Mouse (Mus musculus): ENCODE results near the gene Mrgpre.

The Mrgpre gene

DNA sequence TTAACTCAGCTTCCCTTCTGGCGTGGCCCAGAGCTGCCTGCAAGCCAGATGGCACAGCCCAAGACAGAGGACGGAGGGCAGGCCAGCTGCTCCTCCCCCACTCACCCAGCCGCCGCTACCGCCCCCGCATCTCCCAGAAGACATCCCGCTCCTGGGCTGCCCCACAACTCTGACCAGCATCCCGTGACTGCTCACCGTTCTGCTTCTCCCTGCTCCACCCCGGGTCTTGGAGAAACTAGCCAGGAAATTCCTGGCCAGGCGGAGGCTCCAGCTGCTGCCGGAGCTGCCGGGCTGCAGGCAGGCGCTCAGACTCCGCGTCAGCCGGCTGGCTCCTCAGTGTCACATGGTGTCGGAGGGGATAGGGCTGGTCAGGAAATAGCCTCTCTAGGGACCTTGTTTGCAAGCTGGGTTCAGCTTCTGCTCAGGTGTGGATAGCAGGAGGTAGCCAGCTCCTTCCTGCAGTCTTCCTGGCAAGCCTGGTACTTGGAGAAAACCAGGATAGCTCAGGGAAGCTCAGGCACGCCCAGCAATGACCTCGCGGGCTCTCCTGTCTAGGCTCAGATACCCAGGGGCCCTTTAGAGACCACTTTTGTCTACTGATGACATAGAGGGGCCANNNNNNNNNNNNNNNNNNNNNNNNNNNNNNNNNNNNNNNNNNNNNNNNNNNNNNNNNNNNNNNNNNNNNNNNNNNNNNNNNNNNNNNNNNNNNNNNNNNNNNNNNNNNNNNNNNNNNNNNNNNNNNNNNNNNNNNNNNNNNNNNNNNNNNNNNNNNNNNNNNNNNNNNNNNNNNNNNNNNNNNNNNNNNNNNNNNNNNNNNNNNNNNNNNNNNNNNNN is at the start of gene Mrgpre:
Gene Mrgpre (minus strand): TSS at position 505 of the 834 bp plus-strand sequence.
- DNase-seq (ENCODE audit: low spot score in 2 of 2) = peak; percentile 42 to 73

DNA sequence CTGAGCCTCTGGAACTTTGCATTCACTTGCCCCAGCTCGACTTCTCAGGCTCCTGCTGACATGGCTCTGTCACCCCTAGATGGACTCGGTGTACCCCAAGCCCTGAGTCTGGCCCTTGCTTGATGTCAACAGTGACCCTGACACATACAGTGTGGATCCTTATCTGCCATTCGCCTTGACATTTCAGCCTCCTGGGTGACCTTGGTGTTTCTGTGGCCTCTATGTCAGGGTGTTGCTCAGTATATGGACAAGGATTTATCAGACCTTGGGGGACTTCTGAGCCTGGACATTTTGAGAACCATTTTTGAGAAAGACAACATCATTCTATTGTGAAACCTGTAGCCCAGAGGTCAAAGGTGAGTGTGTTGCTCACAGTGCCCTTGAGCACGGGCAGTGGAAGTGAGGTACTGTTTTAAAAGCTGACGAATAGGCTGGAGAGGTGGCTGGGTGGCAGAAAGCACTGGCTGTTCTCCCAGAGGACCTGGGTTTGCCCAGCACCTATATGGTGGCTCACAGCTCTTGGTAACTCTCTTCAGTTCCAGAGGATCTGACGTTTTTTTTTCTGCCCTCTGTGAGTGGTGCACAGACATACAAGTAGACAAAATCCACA is 49.4 kb upstream of the Mrgpre start:
- DNase-seq (ENCODE audit: low spot score in 2 of 2) = no peak

DNA sequence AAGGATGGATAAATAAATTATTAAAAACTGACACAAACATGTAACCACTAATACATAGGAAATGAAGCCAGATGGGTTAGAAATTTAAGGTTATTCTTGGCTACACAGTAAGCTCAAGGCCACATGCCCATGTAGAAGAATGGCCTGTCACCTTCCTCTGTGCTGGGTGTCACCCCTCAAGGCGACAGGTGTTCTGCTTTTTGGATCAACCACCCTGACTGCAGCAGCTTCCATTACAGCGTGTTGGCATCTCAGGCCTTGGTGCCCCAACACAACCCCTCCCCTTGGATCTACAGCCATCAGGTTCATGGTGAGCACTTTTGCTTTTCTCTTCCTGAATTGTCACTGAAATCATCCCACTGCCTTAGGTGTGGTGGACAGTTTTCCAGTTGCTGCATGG is 48.3 kb upstream of the Mrgpre start:
- no peak for DNase-seq (ENCODE audit: low spot score in 2 of 2)

DNA sequence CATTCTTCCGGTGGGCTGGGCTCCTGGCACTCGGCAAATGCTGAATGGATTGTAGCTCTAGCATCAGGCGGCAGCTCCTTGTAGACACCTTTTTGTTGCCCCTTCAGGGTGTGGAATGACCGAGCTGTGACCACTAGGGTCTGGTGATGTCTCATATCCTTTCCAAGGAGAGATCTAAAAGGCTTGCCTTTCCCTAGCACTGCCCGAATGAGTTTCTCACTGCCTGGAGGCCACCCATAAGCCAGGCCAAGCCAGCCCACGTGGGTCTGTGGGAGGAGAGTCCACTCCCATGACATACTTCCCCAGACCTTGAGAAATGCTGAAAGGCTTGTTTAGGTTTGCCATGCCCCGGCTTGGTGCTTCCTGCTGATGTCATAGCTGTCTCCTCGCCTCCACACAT is 47.9 kb upstream of the Mrgpre start:
- DNase-seq (ENCODE audit: low spot score in 2 of 2) = peak in 1 of 2 experiments; percentile 16

DNA sequence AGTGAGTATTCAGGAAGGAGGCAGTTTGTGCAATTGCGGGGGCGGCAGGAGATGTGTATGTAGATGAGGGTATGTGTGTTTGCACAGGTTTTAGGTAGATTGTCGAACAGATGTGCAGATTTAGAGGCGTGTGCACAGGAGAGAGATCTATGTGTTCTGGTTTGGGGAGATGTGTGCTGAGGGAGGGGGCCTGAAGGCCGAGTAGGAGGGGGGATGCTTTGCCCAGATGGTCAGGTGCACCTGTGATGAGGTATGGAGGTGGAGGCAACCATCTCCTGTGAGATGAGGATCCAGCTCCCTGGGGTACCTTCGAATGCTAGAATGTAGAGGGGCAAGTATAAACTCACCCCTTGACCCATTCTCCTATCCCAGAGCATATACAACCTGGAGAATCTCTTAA is 46.1 kb upstream of the Mrgpre start:
- no peak for DNase-seq (ENCODE audit: low spot score in 2 of 2)

DNA sequence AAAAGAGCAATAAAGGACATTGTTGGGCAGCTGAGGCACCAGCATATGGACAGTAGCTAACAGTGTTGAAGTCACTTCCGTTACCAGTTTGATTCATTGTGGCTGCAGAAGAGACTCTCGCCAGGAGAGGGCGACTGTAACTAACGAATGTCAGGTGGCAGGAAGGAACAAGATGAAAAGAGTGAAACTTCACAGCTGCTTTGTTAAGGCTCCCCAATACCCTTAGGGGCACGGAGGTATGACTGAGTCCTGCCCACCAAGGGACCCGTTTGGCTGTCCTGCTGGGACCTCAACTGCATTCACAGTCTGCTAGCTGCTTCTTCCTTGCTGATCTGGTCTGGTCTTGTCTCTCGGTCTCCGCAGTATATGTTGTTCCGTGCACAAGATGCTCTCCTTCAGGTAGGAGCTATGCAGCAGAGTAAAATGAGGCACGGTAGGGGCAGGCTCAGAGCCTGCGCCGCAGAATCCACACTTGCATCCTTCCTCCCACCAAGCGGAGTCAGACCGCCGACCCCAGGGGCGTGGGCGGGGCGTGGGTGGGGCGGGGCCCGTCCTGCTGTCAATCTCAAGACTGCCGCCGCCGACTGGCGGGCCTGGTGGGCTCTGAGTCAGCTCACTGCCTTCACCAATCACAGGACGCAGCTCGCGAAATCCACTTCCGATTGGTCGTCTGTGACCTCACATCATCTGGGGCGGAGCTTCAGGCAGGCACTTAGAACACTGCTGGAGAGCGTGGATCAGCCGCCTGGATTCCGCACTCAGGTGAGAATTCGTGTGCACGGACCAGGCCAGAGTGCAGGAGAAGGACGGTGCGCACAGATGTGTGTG is 45.4 kb upstream of the Mrgpre start:
- peak; percentile 94 to 97 for DNase-seq (ENCODE audit: low spot score in 2 of 2)

DNA sequence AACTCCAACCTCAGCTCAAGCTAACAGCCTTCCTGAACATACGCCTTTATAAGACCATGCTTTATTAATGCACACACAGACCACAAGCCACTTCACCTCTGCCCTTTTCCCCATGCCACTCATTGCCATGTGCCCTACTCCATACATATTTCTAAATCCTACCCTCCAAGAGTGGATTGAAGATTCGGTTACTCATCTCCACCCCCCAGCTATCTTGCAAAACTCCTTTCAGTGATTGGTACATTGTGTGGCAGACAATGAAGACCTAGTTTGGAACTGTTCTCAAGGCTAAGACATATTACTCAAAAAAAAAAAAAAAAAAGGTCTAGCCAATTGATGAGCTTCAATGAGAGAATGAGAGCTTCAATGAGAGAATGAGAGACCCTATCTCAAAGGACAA is 42.7 kb upstream of the Mrgpre start:
- DNase-seq (ENCODE audit: low spot score in 2 of 2) = no peak

DNA sequence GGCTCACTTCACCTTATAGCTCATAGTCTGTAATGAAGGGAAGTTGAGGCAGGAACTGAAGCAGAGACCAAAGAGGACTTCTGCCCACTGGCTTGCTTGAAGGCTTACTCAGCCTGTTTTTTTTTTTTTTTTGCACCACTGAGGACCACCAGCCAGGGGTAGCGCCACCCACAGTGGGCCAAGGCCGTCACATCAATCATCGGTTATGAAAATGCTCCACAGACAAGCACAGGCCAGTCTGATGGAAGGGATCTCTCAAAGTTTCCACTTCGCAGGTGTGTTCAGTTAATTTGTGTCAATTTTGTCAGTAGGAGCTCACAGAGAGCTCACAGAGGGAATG is 38.9 kb upstream of the Mrgpre start:
- no peak for DNase-seq (ENCODE audit: low spot score in 2 of 2)

DNA sequence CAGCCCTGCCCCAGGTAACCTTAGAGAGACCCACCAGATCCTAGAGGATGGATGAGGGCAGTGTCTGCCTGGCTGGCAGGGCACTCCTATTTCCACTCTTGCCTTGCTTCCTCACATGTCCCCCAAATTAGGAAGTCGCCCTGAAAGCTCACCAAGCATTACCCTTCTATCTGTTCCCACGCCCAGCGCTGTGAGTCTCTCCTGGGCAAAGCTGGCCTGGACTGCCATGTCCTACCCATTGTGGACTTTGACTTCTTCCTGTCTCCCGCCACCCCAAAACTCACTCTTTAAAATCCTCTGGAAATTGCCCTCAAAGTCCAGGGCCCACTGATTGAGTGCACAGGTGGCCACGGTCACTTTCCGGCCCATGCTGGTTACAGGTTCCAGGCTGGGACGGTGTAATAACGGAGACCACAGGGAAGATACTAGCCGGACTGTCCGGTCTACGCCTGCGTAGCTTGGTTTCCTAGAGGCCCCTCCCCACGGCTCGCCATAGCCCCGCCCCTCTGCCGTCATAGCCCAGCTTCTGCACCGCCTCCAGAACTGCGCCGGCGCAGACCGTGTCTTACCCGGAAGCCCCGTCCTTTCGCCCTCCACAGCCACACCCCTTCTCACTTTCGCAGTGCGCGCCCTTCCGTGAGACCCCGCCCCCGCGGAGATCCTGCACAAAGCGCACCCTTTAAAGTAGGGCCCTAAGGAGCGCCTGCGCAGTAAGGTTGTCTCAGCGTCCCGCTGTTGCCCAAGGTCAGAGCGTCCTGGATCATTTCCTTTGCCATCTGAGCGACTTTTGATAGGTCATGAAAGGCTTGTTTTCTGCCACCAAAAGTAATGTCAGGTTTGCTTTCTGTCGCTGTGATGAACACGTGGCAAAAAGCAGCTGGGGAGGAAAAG is 38.3 kb upstream of the Mrgpre start, which contains the start of the genes Nadsyn1 and Dhcr7:
Gene Nadsyn1 (minus strand): TSS at position 475 of the 891 bp plus-strand sequence.
Gene Dhcr7 (plus strand): TSS at position 771 of the 891 bp plus-strand sequence.
- DNase-seq (ENCODE audit: low spot score in 2 of 2) = peak; percentile 96 to 98

DNA sequence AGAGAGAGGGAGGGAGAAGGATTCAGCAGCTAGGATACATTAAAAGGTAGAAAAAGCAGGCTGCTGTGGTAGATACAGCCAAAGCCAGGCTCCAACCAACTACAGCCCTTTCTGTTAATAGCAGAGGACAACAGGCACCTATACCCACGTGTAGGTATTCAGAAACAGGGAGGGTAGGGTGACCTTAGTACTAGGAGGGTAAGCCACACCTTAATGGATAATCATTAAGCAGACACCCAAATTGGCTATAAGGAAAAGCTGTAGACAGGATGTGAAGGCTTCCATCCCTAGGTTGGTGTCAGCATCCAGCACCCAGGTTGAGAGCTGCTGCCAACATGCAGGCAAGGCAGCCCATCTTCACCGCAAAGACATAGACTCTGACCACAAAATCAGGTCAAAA is 36.9 kb upstream of the Mrgpre start:
- DNase-seq (ENCODE audit: low spot score in 2 of 2) = no peak

DNA sequence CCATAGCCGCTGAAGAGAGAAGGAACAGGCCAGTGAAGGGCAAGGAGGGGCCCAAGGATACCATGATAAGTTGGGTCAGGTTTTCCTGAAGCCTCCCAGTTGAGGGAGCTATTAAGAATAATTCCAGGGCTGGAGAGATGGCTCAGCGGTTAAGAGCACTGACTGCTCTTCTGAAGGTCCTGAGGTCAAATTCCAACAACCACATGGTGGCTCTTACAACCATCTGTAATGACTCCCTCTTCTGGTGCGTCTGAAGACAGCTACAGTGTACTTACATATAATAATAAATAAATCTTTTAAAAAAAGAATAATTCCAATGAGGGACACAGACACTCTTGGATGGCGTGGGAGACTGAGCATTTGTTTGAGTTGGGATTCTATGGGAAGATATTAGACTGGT is 34.9 kb upstream of the Mrgpre start:
- no peak for DNase-seq (ENCODE audit: low spot score in 2 of 2)

DNA sequence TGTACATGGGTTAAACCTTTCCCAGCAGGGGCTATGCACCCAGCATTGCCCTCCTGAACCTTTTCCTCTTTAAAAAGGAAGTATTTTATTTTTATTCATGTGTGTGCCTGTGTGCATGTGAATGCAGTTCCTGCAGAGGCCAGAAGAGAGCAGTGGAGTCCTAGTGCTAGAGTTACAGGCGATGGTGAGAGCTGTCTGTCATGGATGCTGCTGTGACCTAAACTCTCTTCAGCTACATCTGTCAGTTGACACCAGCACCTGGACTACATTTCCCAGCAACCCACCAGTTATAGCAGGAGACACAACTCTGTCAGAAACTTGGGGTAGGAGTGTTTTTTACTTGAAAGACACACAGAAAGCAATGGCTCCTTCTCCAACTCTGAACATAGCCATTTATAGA is 24.6 kb upstream of the Mrgpre start:
- no peak for DNase-seq (ENCODE audit: low spot score in 2 of 2)

DNA sequence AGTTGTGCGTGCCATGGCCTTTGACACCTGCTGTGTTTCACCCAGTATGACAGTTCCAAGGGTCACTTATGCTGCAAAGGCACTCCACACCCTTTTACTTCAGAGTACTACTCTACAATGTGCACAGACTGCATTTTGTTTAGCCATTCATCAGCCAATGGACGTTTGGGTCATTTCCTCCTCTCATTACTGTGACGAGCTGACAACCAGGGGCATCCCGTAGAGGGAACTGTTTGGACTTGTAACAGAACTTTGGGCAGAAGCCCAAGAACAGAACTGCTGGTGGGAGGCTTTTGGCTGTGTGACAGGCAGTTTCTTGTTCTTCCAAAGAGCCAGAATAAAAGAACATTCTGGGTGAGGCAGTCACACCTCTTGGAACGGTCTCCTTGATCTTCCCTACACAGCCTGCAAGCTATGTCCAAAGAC is 20.9 kb upstream of the Mrgpre start:
- DNase-seq (ENCODE audit: low spot score in 2 of 2) = peak in 1 of 2 experiments; percentile 42

DNA sequence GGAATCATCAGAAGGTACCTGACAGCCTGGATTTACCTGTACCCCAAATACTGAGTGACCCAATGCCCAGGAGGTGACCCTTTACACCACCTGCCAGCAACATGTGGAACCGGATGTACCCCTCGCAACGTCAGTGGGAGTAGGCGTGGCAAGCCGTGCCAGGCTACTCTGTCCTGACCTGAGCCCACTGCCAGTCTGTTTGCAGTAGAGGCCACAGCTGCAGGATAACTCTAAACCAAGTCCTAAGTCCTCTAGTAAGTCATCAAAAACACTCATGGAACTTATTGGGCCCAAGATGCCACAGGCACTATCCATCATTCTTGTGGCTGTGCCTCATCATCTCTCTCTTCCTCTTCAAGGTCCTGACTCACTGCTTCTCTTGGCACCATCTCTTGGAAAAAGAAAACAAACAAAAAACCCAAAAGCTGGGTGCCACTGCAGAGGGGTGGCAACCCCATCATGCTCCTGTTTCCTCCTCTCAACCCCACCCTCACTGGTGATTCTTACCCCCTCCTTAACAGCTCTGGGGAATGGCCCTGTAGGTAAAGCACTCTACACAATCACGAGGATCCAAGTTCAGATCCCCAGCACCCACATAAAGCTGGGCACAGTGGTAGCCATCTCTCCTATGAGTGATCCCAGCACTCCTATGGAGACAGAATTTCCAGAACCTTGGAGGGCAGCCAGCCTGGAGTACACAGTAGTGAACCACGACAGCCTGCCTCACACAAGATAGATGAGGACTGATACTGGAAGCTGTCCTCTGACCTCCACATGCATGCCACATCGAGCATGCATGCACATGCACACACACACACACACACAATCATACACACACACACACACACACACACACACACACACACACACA is 17.1 kb upstream of the Mrgpre start:
- DNase-seq (ENCODE audit: low spot score in 2 of 2) = no peak

DNA sequence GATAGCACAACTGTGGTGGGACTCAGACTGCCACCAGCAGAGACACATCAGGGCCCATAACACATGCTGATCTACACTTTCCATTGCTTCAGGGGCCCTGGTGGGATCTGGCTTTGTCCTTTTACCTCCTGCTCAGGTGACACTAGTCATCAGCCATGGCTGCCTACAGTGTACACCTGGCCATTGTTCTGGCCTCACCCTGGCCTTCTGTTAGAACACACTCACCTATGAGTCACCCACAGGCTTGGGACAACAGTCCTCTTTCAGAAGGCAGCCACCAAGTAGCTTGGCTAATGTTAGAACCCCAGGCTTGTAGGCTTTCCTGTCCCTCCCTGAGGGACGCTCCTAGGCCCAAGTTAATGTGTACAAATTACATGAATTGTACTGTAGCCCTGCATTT is 16.5 kb upstream of the Mrgpre start:
- DNase-seq (ENCODE audit: low spot score in 2 of 2) = no peak

DNA sequence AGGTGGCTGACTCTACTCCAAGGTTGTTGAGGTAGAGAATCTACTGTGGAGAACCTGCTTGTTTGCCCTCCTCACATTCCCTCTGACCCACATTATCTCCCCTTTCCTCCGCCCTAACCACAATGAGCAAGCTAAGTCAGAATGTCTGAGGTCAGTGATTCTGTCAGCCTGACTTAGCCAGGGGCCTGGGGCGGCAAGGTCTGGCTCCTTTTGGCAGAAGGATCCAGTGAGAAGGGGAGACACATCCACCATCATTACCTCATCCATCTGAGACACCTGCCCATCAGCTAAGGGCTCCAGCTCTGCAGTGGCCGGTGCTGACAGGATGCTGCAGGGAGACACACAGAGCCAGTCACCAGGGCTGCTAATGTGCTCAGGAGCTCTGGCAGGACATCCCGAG is 14.5 kb upstream of the Mrgpre start:
- no peak for DNase-seq (ENCODE audit: low spot score in 2 of 2)

DNA sequence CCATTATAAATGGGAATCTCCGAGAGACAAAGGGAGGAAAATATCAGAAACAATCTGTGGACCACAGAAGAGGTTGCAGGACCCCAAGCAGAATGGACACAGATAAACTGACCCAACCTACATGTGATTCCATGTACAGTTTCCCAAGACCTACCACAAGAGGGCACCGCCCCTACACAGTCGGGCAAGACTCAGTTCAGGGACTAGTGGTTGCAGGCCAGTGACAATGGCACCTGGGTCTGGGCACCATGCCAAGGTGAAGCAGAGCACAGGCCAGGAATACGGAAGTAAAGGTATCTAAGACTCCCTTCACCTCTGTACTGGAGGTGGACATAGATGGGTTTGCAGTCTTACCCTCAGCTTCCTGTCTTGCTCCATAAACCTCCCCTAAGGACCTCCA is 8.8 kb upstream of the Mrgpre start:
- no peak for DNase-seq (ENCODE audit: low spot score in 2 of 2)

DNA sequence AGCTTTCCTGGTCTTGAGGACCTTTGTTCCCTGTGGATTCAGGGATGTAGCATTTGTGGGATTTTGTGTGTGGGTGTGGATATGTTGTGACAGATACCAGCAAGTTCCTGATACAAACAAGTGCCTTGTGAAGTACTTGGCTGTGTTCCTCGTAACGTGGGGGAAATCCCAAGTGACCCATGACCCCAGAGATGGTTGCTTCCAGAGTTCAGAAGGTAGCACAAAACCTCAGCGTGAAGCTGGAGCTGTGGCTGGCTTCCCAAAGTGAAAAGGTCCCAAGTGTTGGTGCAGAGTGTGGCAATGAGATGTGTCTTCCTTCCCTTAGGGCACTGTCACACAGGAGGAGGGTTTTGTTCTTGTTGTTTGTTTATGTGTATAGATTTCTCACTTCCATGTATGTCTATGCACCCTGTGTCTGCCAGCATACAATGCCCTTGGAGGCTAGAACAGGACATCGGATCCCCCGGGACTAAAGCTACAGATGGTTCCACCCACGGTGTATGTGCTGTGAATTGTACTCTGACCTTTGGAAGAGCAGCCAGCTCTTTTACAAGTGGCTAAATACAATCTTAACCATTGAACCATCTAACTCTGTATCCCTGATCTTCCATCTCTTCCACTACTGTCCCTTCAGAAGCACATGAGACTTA is 8.2 kb upstream of the Mrgpre start:
- no peak for DNase-seq (ENCODE audit: low spot score in 2 of 2)

DNA sequence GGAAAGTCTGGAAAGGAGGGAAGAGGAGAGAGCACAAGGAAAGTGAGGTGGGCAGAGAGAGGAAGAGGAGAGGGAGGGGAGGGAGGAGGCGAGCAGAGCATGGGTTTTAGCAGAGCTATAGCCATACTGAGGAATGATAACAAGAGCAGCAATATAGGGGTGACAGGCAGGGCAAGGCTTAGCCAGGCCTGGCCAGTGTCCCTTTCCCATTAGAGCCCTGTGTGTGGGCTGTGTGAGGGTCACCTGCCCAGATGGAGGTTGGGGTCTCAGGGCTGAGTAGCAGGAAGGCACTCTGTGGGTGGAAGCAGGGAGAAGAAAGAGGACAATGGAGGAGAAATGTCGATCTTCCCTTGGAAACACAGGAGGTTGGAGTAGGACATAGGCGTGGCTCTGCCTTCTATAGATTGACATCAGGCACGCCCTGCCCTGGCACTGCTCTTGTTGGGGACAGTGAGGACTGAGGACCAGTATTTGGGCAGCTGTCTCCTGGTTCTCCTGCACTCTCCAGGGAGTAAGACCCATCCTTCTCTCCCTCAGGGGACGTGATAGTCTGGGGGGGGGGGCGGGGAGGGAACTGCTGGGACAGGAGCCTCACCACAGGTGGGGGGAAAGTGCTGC is 813 bp downstream of the Mrgpre start:
- peak in 1 of 2 experiments; percentile 17 for DNase-seq (ENCODE audit: low spot score in 2 of 2)
